Mouse (Mus musculus) embryonic facial prominence, embryonic 12.5 days (tissue): Measurements from ENCODE around the gene Tfe3. TPM values are rescaled to one million over a fixed set of nuclear protein-coding genes. Genes with fewer than 3 reads are reported as not detected.

ENCODE experiments used
- microRNA counts: library from miRNA; unstranded; fragments of <30 nt; microRNA quantifications from one replicate; lab custom pipeline; 2017
- microRNA-seq: library from miRNA; unstranded; fragments of <30 nt; microRNA quantifications from one replicate; pipeline ENCODE4, GENCODE M21; 2017
- polyA plus RNA-seq: library from polyadenylated mRNA; unstranded; fragments of >200 nt; fragmentation: Nextera tagmentation; extraction: Ambion mirVana; gene quantifications from 2 replicates; pipeline ENCODE4 v1.2.1, GENCODE M21; 2016

Gene Tfe3
- polyA plus RNA-seq, 1 experiment from 2014 or later, result 31.8 TPM

MicroRNAs within 50 kb of the gene (microRNA counts, 519-probe panel; counts per million panel counts)
- microRNA mmu-miR-1198 (lab: Ali Mortazavi, UCI), result 3,734 counts per million, percentile 75 among the panel's probes with 10 or more counts

Small RNA genes lying within 50 kb of the gene (microRNA-seq; reads per million reads assigned to microRNA genes)
- 39.0 reads per million, percentile 42 among the genes with 10 or more reads in this experiment for gene Mir1198

Other genes starting within 250 kb of the Tfe3 start
- gene Foxp3, start 188.9 kb upstream of the Tfe3 start, polyA plus RNA-seq, result 0.08 TPM in 1 of 2 replicates, not detected in the other
- gene Ppp1r3f, start 188.3 kb upstream of the Tfe3 start, polyA plus RNA-seq, result 3.5 TPM in 2 replicates
- gene Ccdc22, start 157.0 kb upstream of the Tfe3 start, polyA plus RNA-seq, result 32.4 TPM in 2 replicates
- gene Cacna1f, start 155.5 kb upstream of the Tfe3 start, polyA plus RNA-seq, result 0.04 and 0.09 TPM in 2 replicates
- 7.7 and 11.1 TPM in 2 replicates for gene Syp, start 124.1 kb upstream of the Tfe3 start, polyA plus RNA-seq
- 6.6 and 7.1 TPM in 2 replicates for gene Prickle3, start 105.3 kb upstream of the Tfe3 start, polyA plus RNA-seq
- 58.4 and 63.2 TPM in 2 replicates for gene Plp2, start 91.2 kb upstream of the Tfe3 start, polyA plus RNA-seq
- gene Magix, start 81.3 kb upstream of the Tfe3 start, polyA plus RNA-seq, result 0.11 and 0.15 TPM in 2 replicates
- gene Gpkow, start 65.4 kb upstream of the Tfe3 start, polyA plus RNA-seq, result 38.7 and 39.6 TPM in 2 replicates
- 32.3 and 33.0 TPM in 2 replicates for gene Wdr45, start 48.2 kb upstream of the Tfe3 start, polyA plus RNA-seq
- gene Gm45208, start 40.3 kb upstream of the Tfe3 start, polyA plus RNA-seq, result not detected in 2 replicates
- gene Praf2, start 34.1 kb upstream of the Tfe3 start, polyA plus RNA-seq, result 69.9 and 71.0 TPM in 2 replicates
- gene Ccdc120, start 11.7 kb upstream of the Tfe3 start, polyA plus RNA-seq, result 18.9 and 27.5 TPM in 2 replicates
- 50.4 and 53.5 TPM in 2 replicates for gene Gripap1, start 27.2 kb downstream of the Tfe3 start, polyA plus RNA-seq
- gene Kcnd1, start 59.7 kb downstream of the Tfe3 start, polyA plus RNA-seq, result 2.3 and 2.4 TPM in 2 replicates
- gene Otud5, start 78.8 kb downstream of the Tfe3 start, polyA plus RNA-seq, result 67.4 and 70.2 TPM in 2 replicates
- gene Pim2, start 115.7 kb downstream of the Tfe3 start, polyA plus RNA-seq, result 5.9 and 6.0 TPM in 2 replicates
- gene Slc35a2, start 121.5 kb downstream of the Tfe3 start, polyA plus RNA-seq, result 30.4 and 33.1 TPM in 2 replicates
- gene Pqbp1, start 136.7 kb downstream of the Tfe3 start, polyA plus RNA-seq, result 147 and 162 TPM in 2 replicates
- gene Timm17b, start 136.8 kb downstream of the Tfe3 start, polyA plus RNA-seq, result 167 and 169 TPM in 2 replicates
- not detected in 2 replicates for gene Gm10491, start 145.3 kb downstream of the Tfe3 start, polyA plus RNA-seq
- not detected in 2 replicates for gene Gm10490, start 147.0 kb downstream of the Tfe3 start, polyA plus RNA-seq
- 7.1 and 9.4 TPM in 2 replicates for gene Pcsk1n, start 157.3 kb downstream of the Tfe3 start, polyA plus RNA-seq
- not detected in 2 replicates for gene Eras, start 166.0 kb downstream of the Tfe3 start, polyA plus RNA-seq
- 49.3 and 53.7 TPM in 2 replicates for gene Hdac6, start 185.3 kb downstream of the Tfe3 start, polyA plus RNA-seq
- gene Gata1, start 215.5 kb downstream of the Tfe3 start, polyA plus RNA-seq, result 1.8 and 2.3 TPM in 2 replicates